Mouse (Mus musculus): ENCODE results near the gene Otogl. TPM values are rescaled to one million over a fixed set of nuclear protein-coding genes. Genes with fewer than 3 reads are reported as not detected.

Otogl gene
- total RNA-seq, 2 experiments from 2014 or later = 0.05 to 0.11 TPM

Other genes with a start within 250 kb of the Otogl start
- under 1 TPM; 0.19 to 0.38 TPM for gene Ptprq, start 192.1 kb downstream of the Otogl start, total RNA-seq (2021)

Measured in heart, postnatal 4 days (tissue).